Mouse (Mus musculus) ES-E14 (cell line): ENCODE data around the gene Erfe. TPM values are rescaled to one million over a fixed set of nuclear protein-coding genes. Genes with fewer than 3 reads are reported as not detected.

Experiments used
- DNase-seq: peaks from one replicate; pipeline ENCODE4 v3.0.0-alpha.2; 2013; ENCODE audit warnings: low read depth, low spot score
- H3K27ac ChIP-seq: 2 replicates; pipeline ENCODE4 v1.5.1; 2012; ENCODE audit warnings: low read depth, mild to moderate bottlenecking, low read length, moderate library complexity, mixed read lengths; ENCODE audit not compliant: poor library complexity, insufficient read depth, severe bottlenecking
- H3K36me3 ChIP-seq: 2 replicates; pipeline ENCODE4 v1.6.1; 2012; ENCODE audit warnings: mild to moderate bottlenecking, low read length, moderate library complexity, mixed read lengths; ENCODE audit not compliant: control insufficient read depth, poor library complexity, insufficient read depth, severe bottlenecking
- H3K4me1 ChIP-seq, 2 experiments: fragments of 150-350 bp in 1 of 2; sonication (generic) in 1 of 2; 2 replicates each; pipeline ENCODE4 v1.6.1; 2012; ENCODE audit warnings: low read length in 2 of 2, mild to moderate bottlenecking in 1 of 2, mixed read lengths in 1 of 2; ENCODE audit not compliant: control insufficient read depth in 2 of 2, insufficient read depth in 2 of 2, poor library complexity in 1 of 2
- H3K4me3 ChIP-seq, 2 experiments: fragments of 150-350 bp in 1 of 2; sonication (generic) in 1 of 2; 2 replicates each; pipeline ENCODE4 v1.5.1; 2012; ENCODE audit warnings: low read length in 2 of 2, low read depth in 1 of 2, mild to moderate bottlenecking in 1 of 2, mixed read lengths in 1 of 2; ENCODE audit not compliant: insufficient read depth in 1 of 2, poor library complexity in 1 of 2, severe bottlenecking in 1 of 2
- H3K9ac ChIP-seq: 2 replicates; pipeline ENCODE4 v1.6.1; 2012; ENCODE audit warnings: low read depth, mild to moderate bottlenecking, low read length, mixed read lengths; ENCODE audit not compliant: poor library complexity, insufficient read depth, severe bottlenecking
- H3K9me3 ChIP-seq: fragments of 150-350 bp; sonication (generic); 2 replicates; pipeline ENCODE4 v1.6.1; 2012; ENCODE audit warnings: low read depth, mild to moderate bottlenecking, low read length; ENCODE audit not compliant: control insufficient read depth, insufficient read depth
- CHD2 ChIP-seq: IDR thresholded peaks from 2 replicates; pipeline ENCODE4 v1.6.1; 2014; ENCODE audit warnings: mild to moderate bottlenecking, low read depth, low read length, inconsistent platforms
- HCFC1 ChIP-seq: IDR thresholded peaks from 2 replicates; pipeline ENCODE4 v1.6.1; 2012; ENCODE audit warnings: low read length, inconsistent platforms, borderline replicate concordance; ENCODE audit not compliant: insufficient read depth
- MAFK ChIP-seq: IDR thresholded peaks from 2 replicates; pipeline ENCODE4 v1.6.1; 2014; ENCODE audit warnings: mild to moderate bottlenecking, low read depth, low read length, inconsistent platforms; ENCODE audit not compliant: insufficient read depth
- ZC3H11A ChIP-seq: IDR thresholded peaks from 2 replicates; pipeline ENCODE4 v1.6.1; 2012; ENCODE audit warnings: low read depth, mild to moderate bottlenecking, inconsistent platforms, low read length, borderline replicate concordance
- ZNF384 ChIP-seq: IDR thresholded peaks from 2 replicates; pipeline ENCODE4 v1.6.1; 2012; ENCODE audit warnings: low read depth, low read length, inconsistent platforms
- in situ Hi-C, 2 experiments: fragments of 600-800 bp; cut with MboI; formaldehyde crosslinking; loops; one replicate each; pipeline ENCODE4 v1.15.1; 2025; ENCODE audit warnings: low sequenced_read_pairs in 2 of 2, inconsistent platforms in 1 of 2; ENCODE audit not compliant: unreplicated experiment in 2 of 2
- total RNA-seq: library from RNA; depleted of rRNA; stranded (reverse); fragments of 300-350 nt; gene quantifications from 2 replicates; pipeline ENCODE4 v1.2.3, GENCODE M21; 2012

Gene Erfe
- total RNA-seq, 1 experiment, result 6.3 TPM

GRCm38 (mm10) chr1:91325488-91326042, 40.7 kb upstream of the Erfe start:
- Histone ChIP-seq H3K9ac (no peak overlapping the region), H3K4me3 (no peak overlapping the region), H3K4me1 (no peaks in the 10 kb centered on the region; a peak in 1 of 4 replicates), H3K36me3 (no peaks in the 10 kb centered on the region), H3K9me3 (no peaks in the 10 kb centered on the region), H3K27ac (no peak overlapping the region)
- no peak for DNase-seq
- in situ Hi-C loops, result no loop called here
- no peak for TF ChIP-seq MAFK
- TF ChIP-seq HCFC1, result no peak
- no peak for TF ChIP-seq ZC3H11A
- TF ChIP-seq CHD2, result no peak
- TF ChIP-seq ZNF384, result no peak

- no peak for TF ChIP-seq MAFK
- no peak for TF ChIP-seq CHD2
- no peak for TF ChIP-seq HCFC1
- TF ChIP-seq ZNF384, result no peak
- TF ChIP-seq ZC3H11A, result no peak
- no peaks in the 10 kb centered on the region for H3K9me3 ChIP-seq
- H3K4me1 ChIP-seq, result no peaks in the 10 kb centered on the region
- H3K36me3 ChIP-seq, result no peaks in the 10 kb centered on the region
- H3K9ac ChIP-seq, result no peak overlapping the region
- in situ Hi-C loops, result no loop called here
- H3K27ac ChIP-seq, result no peak overlapping the region
- DNase-seq, result no peak
- no peak overlapping the region for H3K4me3 ChIP-seq
Measured at GRCm38 (mm10) chr1:91332102-91332501, 34.1 kb upstream of the Erfe start.

GRCm38 (mm10) chr1:91333582-91333981, 32.6 kb upstream of the Erfe start:
- Histone ChIP-seq H3K36me3 (no peaks in the 10 kb centered on the region), H3K27ac (no peak overlapping the region), H3K4me1 (peaks cover 0 to 2% of the 10 kb centered on the region in 2 experiments; a peak in 1 of 4 replicates), H3K9me3 (no peaks in the 10 kb centered on the region), H3K9ac (no peak overlapping the region), H3K4me3 (no peak overlapping the region)
- no peak for DNase-seq
- in situ Hi-C loops, result no loop called here
- TF ChIP-seq CHD2, result no peak
- no peak for TF ChIP-seq MAFK
- TF ChIP-seq HCFC1, result no peak
- TF ChIP-seq ZNF384, result no peak
- TF ChIP-seq ZC3H11A, result no peak

- no peak overlapping the region for H3K9ac ChIP-seq
- H3K4me3 ChIP-seq, result no peak overlapping the region
- no peak for DNase-seq
- no peak overlapping the region for H3K27ac ChIP-seq
- TF ChIP-seq HCFC1, result no peak
- TF ChIP-seq ZNF384, result no peak
- TF ChIP-seq ZC3H11A, result no peak
- no peak for TF ChIP-seq CHD2
- TF ChIP-seq MAFK, result no peak
- in situ Hi-C loops, result no loop called here
- peaks cover 0 to 3% of the 10 kb centered on the region in 2 experiments; a peak in 1 of 4 replicates for H3K4me1 ChIP-seq
- no peaks in the 10 kb centered on the region for H3K9me3 ChIP-seq
- no peaks in the 10 kb centered on the region for H3K36me3 ChIP-seq
Measured at GRCm38 (mm10) chr1:91337355-91337754, 28.9 kb upstream of the Erfe start.
